Mouse (Mus musculus): ENCODE measurements around the gene Sfrp2.

GRCm38 (mm10) chr3:83747276-83747675, 18.8 kb upstream of the Sfrp2 start:
- TF ChIP-seq POLR2A (IDR thresholded peaks at IDR 0.05; ENCODE audit: low read depth, low read length) = no peak
- TF ChIP-seq CTCF (IDR thresholded peaks at IDR 0.05; ENCODE audit: extremely low read depth, insufficient read length, insufficient replicate concordance, low read depth, low read length) = no peak
